Mouse (Mus musculus) layer of hippocampus, postnatal 36 days (tissue): ENCODE data around the gene Rhox2b. TPM values are rescaled to one million over a fixed set of nuclear protein-coding genes. Genes with fewer than 3 reads are reported as not detected.
"Not testable (repeated sequence)": the region's sequence is repeated elsewhere in the genome, so short reads cannot be mapped to it uniquely, and the experiment has no call there.

Source experiments
- DNase-seq, 2 experiments: peaks; one replicate each; pipeline ENCODE4 v3.0.0; 2022
- total RNA-seq, 2 experiments: library from RNA; stranded (reverse); gene quantifications; 2 replicates each; pipeline ENCODE4 v1.2.3; 2021

Rhox2b gene
- total RNA-seq, result not detected

DNA sequence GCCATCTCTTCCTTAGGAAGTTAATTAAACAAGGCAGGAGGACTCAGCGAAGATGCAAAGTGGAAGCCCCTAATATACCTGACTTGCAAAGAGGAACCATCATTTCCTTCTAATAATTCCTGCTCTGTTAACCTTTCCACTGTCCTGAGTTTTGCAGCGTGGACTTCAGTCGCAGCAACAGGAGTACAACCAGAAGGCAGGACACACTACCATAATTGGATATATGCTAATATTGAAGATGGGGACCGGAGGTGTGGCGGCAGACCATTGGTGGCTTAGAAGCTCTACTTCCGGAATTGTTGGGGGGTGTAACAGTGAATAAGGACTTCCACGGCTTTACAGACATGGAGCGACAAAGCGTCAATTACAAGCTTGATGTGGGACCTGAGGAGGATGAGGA, at the start of gene Rhox2b:
Rhox2b (plus strand) TSS at position 301 of the 400 bp plus-strand sequence.
- DNase-seq, result not testable (repeated sequence)

GRCm38 (mm10) chrX:37379728-37380127, 32.1 kb upstream of the Rhox2b start, which contains the start of gene Rhox3a2:
Gene Rhox3a2 (plus strand): TSS chrX:37380028.
- DNase-seq, result not testable (repeated sequence)

- not testable (repeated sequence) for DNase-seq
These were observed 21.3 kb upstream of the Rhox2b start, which contains the start of gene Rhox4a2 for GRCm38 (mm10) chrX:37390548-37390947. Gene Rhox4a2 (plus strand): TSS chrX:37390848.

DNA sequence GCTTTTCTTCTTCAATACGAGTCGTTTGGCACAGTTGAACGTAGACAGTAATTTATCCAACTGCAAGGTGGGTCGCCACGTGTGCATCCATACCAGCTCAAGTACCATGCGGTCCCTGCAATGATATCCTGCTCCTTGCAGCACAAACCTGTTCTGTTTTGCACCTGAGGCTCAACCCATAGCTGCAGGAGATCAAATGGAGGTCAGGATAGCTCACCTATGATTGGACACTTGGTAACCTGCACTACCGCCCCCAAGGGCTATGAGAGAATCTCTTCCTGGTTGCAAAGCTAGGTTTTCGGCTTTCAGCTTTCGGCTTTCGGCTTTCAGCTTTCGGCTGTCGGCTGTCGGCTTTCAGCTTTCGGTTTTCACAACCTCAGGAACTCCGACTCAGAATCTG, 20.3 kb downstream of the Rhox2b start, which contains the start of gene Rhox4b:
Rhox4b (plus strand) TSS at position 301 of the 400 bp plus-strand sequence.
- not testable (repeated sequence) for DNase-seq

DNA sequence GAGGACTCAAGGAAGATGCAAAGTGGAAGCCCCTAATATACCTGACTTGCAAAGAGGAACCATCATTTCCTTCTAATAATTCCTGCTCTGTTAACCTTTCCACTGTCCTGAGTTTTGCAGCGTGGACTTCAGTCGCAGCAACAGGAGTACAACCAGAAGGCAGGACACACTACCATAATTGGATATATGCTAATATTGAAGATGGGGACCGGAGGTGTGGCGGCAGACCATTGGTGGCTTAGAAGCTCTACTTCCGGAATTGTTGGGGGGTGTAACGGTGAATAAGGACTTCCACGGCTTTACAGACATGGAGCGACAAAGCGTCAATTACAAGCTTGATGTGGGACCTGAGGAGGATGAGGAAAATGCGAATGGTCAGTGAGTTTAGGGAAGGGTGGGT, 41.5 kb downstream of the Rhox2b start, which contains the start of gene Rhox2c:
Rhox2c (plus strand) TSS at position 301 of the 400 bp plus-strand sequence.
- DNase-seq, result not testable (repeated sequence)

DNA sequence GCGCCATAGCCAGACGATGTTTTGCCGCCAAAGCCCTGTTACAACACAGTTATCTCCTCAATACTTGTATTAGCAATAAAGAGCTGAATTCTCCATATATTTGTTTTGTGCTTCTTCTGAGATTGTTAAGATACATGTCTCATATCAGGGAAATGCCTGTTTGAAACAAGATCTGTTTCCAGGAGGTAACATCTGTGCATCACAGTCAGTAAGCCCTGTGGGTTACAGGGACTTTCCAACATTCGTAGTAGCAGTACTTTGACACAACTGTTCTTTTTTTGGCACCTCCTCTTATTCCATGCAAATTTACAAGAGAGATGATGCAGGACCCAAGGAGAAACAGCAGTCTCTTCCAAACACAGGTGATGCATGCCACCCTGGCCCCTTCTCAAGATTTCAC, 46.4 kb downstream of the Rhox2b start, which contains the start of gene Rhox3c:
Rhox3c (plus strand) TSS at position 301 of the 400 bp plus-strand sequence.
- not testable (repeated sequence) for DNase-seq

Other genes with a start within 250 kb of the Rhox2b start
- under 1 TPM in 1 of 2 experiments, not detected in 1; 0.20 TPM for gene Akap14, start 243.2 kb upstream of the Rhox2b start, total RNA-seq
- gene Ndufa1, start 220.9 kb upstream of the Rhox2b start, total RNA-seq, result 100 to 1,000 TPM; 230 TPM
- 1 to 10 TPM; 5.7 to 7.5 TPM for gene Rnf113a1, start 220.8 kb upstream of the Rhox2b start, total RNA-seq
- not detected for gene Gm9, start 201.0 kb upstream of the Rhox2b start, total RNA-seq
- not detected for gene Rhox1, start 189.8 kb upstream of the Rhox2b start, total RNA-seq
- not detected for gene Rhox2a, start 167.1 kb upstream of the Rhox2b start, total RNA-seq
- gene Rhox3a, start 162.1 kb upstream of the Rhox2b start, total RNA-seq, result not detected
- not detected for gene Rhox4a, start 146.7 kb upstream of the Rhox2b start, total RNA-seq
- gene Rhox3a2, start 32.0 kb upstream of the Rhox2b start, total RNA-seq, result not detected
- gene Rhox4a2, start 21.2 kb upstream of the Rhox2b start, total RNA-seq, result not detected
- not detected for gene Rhox4b, start 20.4 kb downstream of the Rhox2b start, total RNA-seq
- not detected for gene Rhox2c, start 41.6 kb downstream of the Rhox2b start, total RNA-seq
- not detected for gene Rhox3c, start 46.5 kb downstream of the Rhox2b start, total RNA-seq
- not detected for gene Rhox4c, start 68.3 kb downstream of the Rhox2b start, total RNA-seq
- not detected for gene Rhox2d, start 81.4 kb downstream of the Rhox2b start, total RNA-seq
- gene Rhox4d, start 102.3 kb downstream of the Rhox2b start, total RNA-seq, result not detected
- not detected for gene Rhox2e, start 118.4 kb downstream of the Rhox2b start, total RNA-seq
- not detected for gene Rhox3e, start 130.0 kb downstream of the Rhox2b start, total RNA-seq
- not detected for gene Rhox4e, start 145.3 kb downstream of the Rhox2b start, total RNA-seq
- not detected for gene Rhox2f, start 159.3 kb downstream of the Rhox2b start, total RNA-seq
- not detected for gene Rhox3f, start 168.9 kb downstream of the Rhox2b start, total RNA-seq
- not detected for gene Rhox4f, start 195.6 kb downstream of the Rhox2b start, total RNA-seq
- not detected for gene Rhox3g, start 216.5 kb downstream of the Rhox2b start, total RNA-seq
- not detected for gene Rhox2g, start 231.4 kb downstream of the Rhox2b start, total RNA-seq
- gene Rhox4g, start 239.3 kb downstream of the Rhox2b start, total RNA-seq, result not detected